Mouse (Mus musculus): ENCODE results near the gene Kif3c.

Kif3c gene

DNA sequence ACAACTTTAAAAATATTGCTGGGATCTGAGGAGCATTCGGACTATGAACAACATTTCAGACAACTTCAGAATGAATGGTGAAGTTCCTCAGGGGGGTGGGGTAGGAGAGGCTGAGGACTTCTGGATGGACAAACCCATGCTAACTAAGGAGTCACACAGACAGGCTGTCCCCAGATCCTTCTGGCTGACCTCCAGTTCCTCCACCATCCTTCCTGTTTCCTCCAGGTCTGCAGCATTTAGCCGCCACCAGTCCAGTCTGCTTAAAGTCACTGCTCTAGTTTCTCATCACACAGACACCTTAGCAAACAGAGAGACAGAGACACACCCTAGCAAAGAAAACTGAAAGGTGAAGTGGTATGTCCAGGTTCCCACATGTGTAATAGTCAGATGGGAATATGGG lies 59.2 kb downstream of the Kif3c start:
- DNase-seq (ENCODE audit: low read depth, low spot score) = no peak

GRCm38 (mm10) chr12:3425375-3426341 lies 60.7 kb downstream of the Kif3c start:
- DNase-seq (ENCODE audit: low read depth, low spot score) = peak; percentile 62

GRCm38 (mm10) chr12:3426530-3427034 lies 61.6 kb downstream of the Kif3c start, which contains the start of gene Asxl2:
Gene Asxl2, plus strand, starts transcription at chr12:3426857.
- DNase-seq (ENCODE audit: low read depth, low spot score) = peak; percentile 99

- DNase-seq (ENCODE audit: low read depth, low spot score) = peak; percentile 68
These were observed 62.3 kb downstream of the Kif3c start for GRCm38 (mm10) chr12:3427067-3427889.

- DNase-seq (ENCODE audit: low read depth, low spot score) = no peak
These were observed 63.2 kb downstream of the Kif3c start for GRCm38 (mm10) chr12:3427891-3428775.

GRCm38 (mm10) chr12:3429681-3430442 lies 64.9 kb downstream of the Kif3c start:
- no peak for DNase-seq (ENCODE audit: low read depth, low spot score)

GRCm38 (mm10) chr12:3430443-3430753 lies 65.5 kb downstream of the Kif3c start:
- DNase-seq (ENCODE audit: low read depth, low spot score) = no peak

DNA sequence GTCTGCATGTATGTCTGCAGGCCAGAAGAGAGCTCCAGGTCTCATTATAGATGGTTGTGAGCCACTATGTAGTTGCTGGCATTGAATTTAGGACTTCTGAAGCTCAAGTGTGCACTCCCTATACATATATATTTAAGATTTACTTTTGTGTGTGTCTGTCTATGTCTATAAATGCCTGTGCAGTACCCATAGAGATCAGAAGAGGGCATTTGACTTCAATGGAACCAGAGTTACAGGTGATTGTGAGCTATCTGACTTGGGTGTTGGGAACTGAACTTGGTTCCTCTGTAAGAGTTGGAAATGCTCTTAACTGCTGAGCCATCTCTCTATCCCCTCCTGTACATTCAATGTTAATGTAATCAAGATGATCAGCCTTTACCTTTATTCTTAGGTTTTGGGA lies 66.1 kb downstream of the Kif3c start:
- DNase-seq (ENCODE audit: low read depth, low spot score) = no peak

DNA sequence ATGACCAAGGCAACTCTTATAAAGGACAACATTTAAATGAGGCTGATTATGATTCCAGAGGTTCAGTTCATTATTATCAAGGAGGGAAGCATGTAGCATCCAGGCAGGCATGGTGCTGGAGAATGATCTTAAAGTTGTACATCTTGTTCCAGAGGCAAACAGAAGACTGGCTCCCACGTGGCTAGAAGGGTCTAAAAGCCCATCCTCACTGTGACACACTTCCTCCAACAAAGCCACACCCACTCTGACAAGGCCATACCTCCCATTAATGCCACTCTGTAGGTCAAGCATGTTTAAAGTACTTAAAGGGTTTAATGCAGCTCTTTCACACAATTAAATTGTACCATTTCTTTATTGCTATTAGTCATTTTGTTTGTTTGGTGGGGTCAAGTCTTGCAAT lies 68.8 kb downstream of the Kif3c start:
- DNase-seq (ENCODE audit: low read depth, low spot score) = no peak

DNA sequence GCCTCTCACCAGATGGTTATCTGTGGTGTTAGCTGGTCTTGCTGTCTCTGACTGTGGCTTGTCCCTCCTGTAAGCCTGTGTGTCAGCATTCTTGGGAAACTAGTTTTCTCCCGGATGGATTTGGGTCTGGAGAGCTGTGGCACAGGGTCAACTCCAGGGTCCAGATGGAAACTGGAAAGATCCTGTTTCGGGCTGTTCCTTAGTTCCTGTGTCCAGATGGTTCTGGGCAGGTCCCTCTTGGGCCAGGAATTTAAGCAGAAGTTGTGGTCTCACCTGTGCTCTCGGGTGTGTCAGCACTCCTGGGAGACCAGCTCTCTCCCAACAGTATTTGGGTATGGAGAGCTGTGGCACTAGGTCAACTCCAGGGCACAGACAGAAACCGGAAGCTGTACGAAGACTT lies 71.5 kb downstream of the Kif3c start:
- DNase-seq (ENCODE audit: low read depth, low spot score) = no peak

GRCm38 (mm10) chr12:3437815-3438214 lies 72.9 kb downstream of the Kif3c start:
- DNase-seq (ENCODE audit: low read depth, low spot score) = no peak

DNA sequence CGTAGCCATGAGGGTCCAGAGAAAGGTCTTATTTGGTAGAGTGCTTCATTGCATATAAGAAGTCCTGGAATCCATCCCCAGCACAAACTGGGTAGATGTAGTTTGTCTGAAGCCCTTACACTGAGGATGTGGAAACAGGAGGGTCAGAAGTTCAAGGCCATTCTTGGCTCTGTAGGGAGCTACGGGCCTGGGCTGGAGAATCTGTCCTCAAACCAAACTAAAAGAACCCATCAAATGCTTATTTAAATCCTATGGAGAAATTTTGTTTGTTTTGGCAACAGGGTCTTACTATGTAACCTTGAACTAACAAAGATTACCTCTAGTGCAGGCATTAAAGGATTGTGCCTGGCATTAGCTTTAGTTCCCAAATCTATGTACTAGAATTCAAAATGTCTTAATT lies 76.0 kb downstream of the Kif3c start:
- no peak for DNase-seq (ENCODE audit: low read depth, low spot score)

GRCm38 (mm10) chr12:3441361-3441760 lies 76.4 kb downstream of the Kif3c start:
- no peak for DNase-seq (ENCODE audit: low read depth, low spot score)

DNA sequence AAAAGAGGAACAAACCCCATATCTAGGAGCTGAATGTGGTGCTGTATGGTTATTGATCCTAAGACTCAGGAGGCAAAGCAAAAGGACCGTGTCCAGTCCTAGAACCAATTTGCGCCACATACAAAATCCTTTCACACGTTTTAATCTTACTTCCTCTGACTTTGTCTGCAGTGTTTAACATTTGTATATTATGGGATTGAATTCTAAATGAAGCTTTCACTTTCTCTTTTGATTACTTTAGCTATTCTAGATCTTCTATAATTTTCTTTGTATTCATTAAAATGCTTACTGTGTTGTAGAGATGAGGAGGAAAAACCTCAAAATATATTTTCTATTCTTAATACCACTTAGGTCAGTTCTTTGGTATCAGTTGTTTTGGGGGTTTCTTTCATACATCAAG lies 88.6 kb downstream of the Kif3c start:
- no peak for DNase-seq (ENCODE audit: low read depth, low spot score)
